Mouse (Mus musculus) midbrain, embryonic 11.5 days (tissue): ENCODE results near the gene Grik5. TPM values are rescaled to one million over a fixed set of nuclear protein-coding genes. Genes with fewer than 3 reads are reported as not detected.

ENCODE experiments used
- ATAC-seq: fragments of 200-750 bp; cut with Nextera tagmentation; 2 replicates; pipeline ENCODE4 v1.8.0; 2017; ENCODE audit warnings: moderate TSS enrichment, moderate library complexity; ENCODE audit not compliant: low FRiP score
- DNase-seq: peaks from one replicate; pipeline ENCODE4 v3.0.0; 2015; ENCODE audit warnings: low spot score; ENCODE audit errors: missing footprints
- H3K27ac ChIP-seq: fragments of 300-500 bp; sonication (generic); 2 replicates; pipeline ENCODE4 v1.5.1; 2014; ENCODE audit warnings: low read depth, low read length
- H3K27me3 ChIP-seq: fragments of 300-500 bp; sonication (generic); 2 replicates; pipeline ENCODE4 v1.6.1; 2014; ENCODE audit warnings: mild to moderate bottlenecking, low read length, moderate library complexity, mixed read lengths; ENCODE audit not compliant: control insufficient read depth, insufficient read depth
- H3K36me3 ChIP-seq: fragments of 300-500 bp; sonication (generic); 2 replicates; pipeline ENCODE4 v1.6.1; 2014; ENCODE audit warnings: mild to moderate bottlenecking, low read length, moderate library complexity, mixed read lengths; ENCODE audit not compliant: control insufficient read depth, insufficient read depth
- H3K4me1 ChIP-seq: fragments of 300-500 bp; sonication (generic); 2 replicates; pipeline ENCODE4 v1.6.1; 2014; ENCODE audit warnings: low read length; ENCODE audit not compliant: control insufficient read depth, insufficient read depth
- H3K4me2 ChIP-seq: fragments of 300-500 bp; sonication (generic); 2 replicates; pipeline ENCODE4 v1.6.1; 2014; ENCODE audit warnings: mild to moderate bottlenecking, moderate library complexity
- H3K4me3 ChIP-seq: fragments of 300-500 bp; sonication (generic); 2 replicates; pipeline ENCODE4 v1.5.1; 2014; ENCODE audit warnings: low read depth, low read length
- H3K9ac ChIP-seq: fragments of 300-500 bp; sonication (generic); 2 replicates; pipeline ENCODE4 v1.6.1; 2014; ENCODE audit warnings: low read length
- H3K9me3 ChIP-seq: fragments of 300-500 bp; sonication (generic); 2 replicates; pipeline ENCODE4 v1.6.1; 2016; ENCODE audit warnings: low read length; ENCODE audit not compliant: control insufficient read depth
- WGBS: fragments of 180-500 bp; shearing (Covaris S2); extraction: QIAGEN DNeasy Blood & Tissue Kit; methylation state at CpG from one replicate; pipeline ENCODE4 v1.1.7; 2014; 5-methylcytosine and 5-hydroxymethylcytosine counted together
- polyA plus RNA-seq: library from polyadenylated mRNA; unstranded; fragments of >200 nt; fragmentation: Nextera tagmentation; extraction: Ambion mirVana; gene quantifications from 2 replicates; pipeline ENCODE4 v1.2.1, GENCODE M21; 2014

Gene Grik5
- polyA plus RNA-seq, 1 experiment from 2014 or later = 9.3 TPM

- H3K27me3 ChIP-seq = no peaks in the 10 kb centered on the region
- ATAC-seq = no peak
- H3K4me1 ChIP-seq = peaks cover 12% of the 10 kb centered on the region
- no peak for DNase-seq
- no peak overlapping the region for H3K27ac ChIP-seq
- WGBS = 88% methylated on average over 5 of the region's 5 CpGs
- H3K4me3 ChIP-seq = no peak overlapping the region
- peaks cover 39% of the 10 kb centered on the region for H3K36me3 ChIP-seq
- H3K9ac ChIP-seq = no peak overlapping the region
- no peaks in the 10 kb centered on the region for H3K9me3 ChIP-seq
- no peak overlapping the region for H3K4me2 ChIP-seq
These were observed 12.5 kb upstream of the Grik5 start for GRCm38 (mm10) chr7:25084621-25085020.

GRCm38 (mm10) chr7:25082510-25082909, 10.4 kb upstream of the Grik5 start:
- H3K9me3 ChIP-seq = no peaks in the 10 kb centered on the region
- DNase-seq = no peak

DNA sequence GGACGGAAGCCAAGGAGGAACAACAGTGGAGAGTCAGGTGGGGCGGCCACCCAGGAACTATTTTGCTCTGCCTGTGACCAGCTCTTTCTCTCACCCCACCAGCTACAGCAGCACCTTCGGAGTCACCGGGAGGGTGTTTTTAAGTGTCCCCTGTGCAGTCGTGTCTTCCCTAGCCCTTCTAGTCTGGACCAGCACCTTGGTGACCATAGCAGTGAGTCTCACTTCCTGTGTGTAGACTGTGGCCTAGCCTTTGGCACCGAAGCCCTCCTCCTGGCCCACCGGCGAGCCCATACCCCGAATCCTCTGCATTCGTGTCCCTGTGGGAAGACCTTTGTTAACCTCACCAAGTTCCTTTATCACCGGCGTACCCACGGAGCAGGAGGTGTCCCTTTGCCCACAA, 8.3 kb upstream of the Grik5 start:
- ATAC-seq (no peak), DNase-seq (no peak)
- WGBS = 98% methylated on average over 13 of the region's 13 CpGs
- H3K9me3 ChIP-seq = no peaks in the 10 kb centered on the region
- no peaks in the 10 kb centered on the region for H3K27me3 ChIP-seq
- peaks cover 43% of the 10 kb centered on the region for H3K36me3 ChIP-seq
- no peak overlapping the region for H3K4me3 ChIP-seq
- H3K27ac ChIP-seq = no peak overlapping the region
- peaks cover 18% of the 10 kb centered on the region for H3K4me1 ChIP-seq
- no peak overlapping the region for H3K9ac ChIP-seq
- no peak overlapping the region for H3K4me2 ChIP-seq

More at GRCm38 (mm10) chr7:25082510-25082909, 10.4 kb upstream of the Grik5 start:
- 87% methylated on average over 4 of the region's 4 CpGs for WGBS
- Histone ChIP-seq H3K27ac (no peak overlapping the region), H3K4me1 (peaks cover 12% of the 10 kb centered on the region), H3K4me3 (no peak overlapping the region), H3K36me3 (peaks cover 43% of the 10 kb centered on the region), H3K9ac (no peak overlapping the region), H3K4me2 (no peak overlapping the region), H3K27me3 (no peaks in the 10 kb centered on the region)
- no peak for ATAC-seq

DNA sequence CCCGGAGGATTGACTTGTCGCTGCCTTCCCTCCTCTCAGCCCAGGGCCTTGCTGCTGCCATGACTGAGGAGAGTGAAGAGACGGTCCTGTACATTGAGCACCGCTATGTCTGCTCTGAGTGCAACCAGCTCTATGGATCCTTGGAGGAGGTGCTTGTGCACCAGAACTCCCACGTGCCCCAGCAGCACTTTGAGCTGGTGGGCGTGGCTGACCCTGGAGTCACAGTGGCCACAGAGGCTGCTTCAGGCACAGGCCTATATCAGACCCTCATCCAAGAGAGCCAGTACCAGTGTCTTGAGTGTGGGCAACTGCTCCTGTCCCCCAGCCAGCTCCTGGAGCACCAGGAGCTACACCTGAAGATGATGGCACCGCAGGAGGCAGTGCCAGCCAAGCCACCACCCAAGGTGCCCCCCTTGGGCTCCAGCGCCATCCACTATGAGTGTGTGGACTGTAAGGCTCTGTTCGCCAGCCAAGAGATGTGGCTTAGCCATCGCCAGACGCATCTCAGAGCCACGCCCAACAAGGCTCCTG, 7.4 kb upstream of the Grik5 start:
- H3K9ac ChIP-seq = no peak overlapping the region
- H3K4me2 ChIP-seq = no peak overlapping the region
- ATAC-seq = no peak
- no peak overlapping the region for H3K4me3 ChIP-seq
- H3K4me1 ChIP-seq = peaks cover 18% of the 10 kb centered on the region
- WGBS = 83% methylated on average over 12 of the region's 12 CpGs
- H3K27me3 ChIP-seq = no peaks in the 10 kb centered on the region
- peaks cover 40% of the 10 kb centered on the region for H3K36me3 ChIP-seq
- no peak for DNase-seq
- H3K9me3 ChIP-seq = no peaks in the 10 kb centered on the region
- H3K27ac ChIP-seq = no peak overlapping the region

- no peaks in the 10 kb centered on the region for H3K27me3 ChIP-seq
- H3K27ac ChIP-seq = peak overlapping the region; percentile 86
- peak overlapping the region; percentile 81 for H3K4me2 ChIP-seq
- no peaks in the 10 kb centered on the region for H3K9me3 ChIP-seq
- H3K36me3 ChIP-seq = peaks cover 28% of the 10 kb centered on the region
- under 1% methylated on average over 28 of the region's 33 CpGs for WGBS
- H3K4me1 ChIP-seq = peaks cover 24% of the 10 kb centered on the region
- H3K4me3 ChIP-seq = peak overlapping the region; percentile 78
- H3K9ac ChIP-seq = peak overlapping the region; percentile 85
- DNase-seq = no peak
- peak; percentile 61 for ATAC-seq
These were observed 5.2 kb upstream of the Grik5 start for GRCm38 (mm10) chr7:25077414-25077755.

- Histone ChIP-seq H3K36me3 (peaks cover 24% of the 10 kb centered on the region), H3K4me3 (peak overlapping the region; percentile 78), H3K4me1 (peaks cover 24% of the 10 kb centered on the region), H3K27me3 (no peaks in the 10 kb centered on the region), H3K4me2 (peak overlapping the region; percentile 81), H3K27ac (peak overlapping the region; percentile 93), H3K9me3 (no peaks in the 10 kb centered on the region), H3K9ac (peak overlapping the region; percentile 85)
- DNase-seq = peak; percentile 99
- peak; percentile 96 for ATAC-seq
- under 1% methylated on average over 56 of the region's 56 CpGs for WGBS
These were observed 4.7 kb upstream of the Grik5 start for GRCm38 (mm10) chr7:25076663-25077413.

- Histone ChIP-seq H3K9me3 (no peaks in the 10 kb centered on the region), H3K4me2 (peak overlapping the region; percentile 71), H3K4me1 (peaks cover 29% of the 10 kb centered on the region), H3K27ac (peak overlapping the region; percentile 93), H3K27me3 (no peaks in the 10 kb centered on the region), H3K36me3 (peaks cover 19% of the 10 kb centered on the region), H3K9ac (peak overlapping the region; percentile 79), H3K4me3 (peak overlapping the region; percentile 41)
- DNase-seq (no peak), ATAC-seq (no peak)
- 24% methylated on average over 7 of the region's 7 CpGs for WGBS
These were observed 4.1 kb upstream of the Grik5 start for GRCm38 (mm10) chr7:25076296-25076662.

DNA sequence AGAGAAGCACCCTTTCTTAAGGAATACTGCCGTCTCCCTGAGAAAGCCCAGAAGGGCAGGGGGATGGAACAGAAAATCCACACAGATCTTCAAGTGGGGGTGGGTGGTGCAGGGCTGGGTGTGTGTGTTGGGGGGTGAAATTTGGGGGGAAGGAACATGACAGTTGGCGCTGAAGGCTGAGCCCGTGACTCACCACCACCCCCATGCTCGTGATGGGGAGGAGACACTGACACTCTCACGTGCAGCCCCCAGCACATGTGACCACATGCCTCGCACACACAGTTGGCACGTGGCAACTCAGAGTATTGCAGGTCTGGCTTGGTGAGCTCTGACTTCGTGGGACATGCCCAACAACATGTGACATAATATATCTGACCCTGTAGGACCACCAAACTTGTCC, 1.8 kb upstream of the Grik5 start:
- Histone ChIP-seq H3K27ac (no peak overlapping the region), H3K9me3 (no peaks in the 10 kb centered on the region), H3K36me3 (no peaks in the 10 kb centered on the region), H3K4me2 (no peak overlapping the region; the same call in 1 of the 2 replicates), H3K4me1 (peaks cover 49% of the 10 kb centered on the region), H3K9ac (no peak overlapping the region), H3K4me3 (no peak overlapping the region), H3K27me3 (no peaks in the 10 kb centered on the region)
- DNase-seq (no peak), ATAC-seq (no peak)
- 79% methylated on average over 8 of the region's 8 CpGs for WGBS

DNA sequence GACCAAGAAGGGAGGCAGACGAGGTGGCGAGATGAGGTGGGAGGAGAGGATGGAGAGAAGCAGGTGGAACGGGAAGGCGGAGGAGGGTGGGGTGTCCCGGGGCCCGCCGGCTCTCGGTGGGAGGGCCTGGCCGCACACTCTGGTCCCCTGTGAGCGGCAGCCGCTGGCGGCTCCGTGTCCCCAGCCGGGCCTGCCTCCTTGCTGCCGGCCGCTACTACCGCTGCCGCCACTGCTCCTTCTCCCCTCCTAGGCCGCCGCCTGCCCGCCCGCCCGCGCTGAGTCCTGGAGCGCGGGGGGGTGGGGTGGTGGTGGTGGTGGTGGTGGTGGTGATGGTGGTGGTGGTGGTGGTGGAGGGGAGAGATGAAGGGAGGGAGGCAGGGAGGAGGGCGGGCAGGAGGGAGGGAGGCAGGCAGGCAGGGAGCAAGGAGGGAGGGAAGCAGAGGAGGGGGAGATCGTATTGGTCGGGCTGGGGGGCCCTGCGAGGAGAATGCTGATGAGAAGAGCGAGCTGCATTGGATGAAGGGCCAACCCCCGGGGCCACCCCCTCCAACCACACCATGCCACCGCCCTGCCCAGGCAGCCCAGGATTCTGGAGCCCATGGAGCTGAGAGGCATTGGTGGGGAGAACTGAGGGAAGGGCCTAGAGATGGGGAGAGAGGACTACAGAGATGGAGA, 707 bp upstream of the Grik5 start:
- Histone ChIP-seq H3K9ac (peak overlapping the region; percentile 84), H3K27me3 (no peaks in the 10 kb centered on the region), H3K4me3 (peak overlapping the region; percentile 56), H3K36me3 (no peaks in the 10 kb centered on the region), H3K27ac (peak overlapping the region; percentile 82), H3K9me3 (no peaks in the 10 kb centered on the region), H3K4me2 (peak overlapping the region; percentile 86), H3K4me1 (peaks cover 49% of the 10 kb centered on the region)
- under 1% methylated on average over 24 of the region's 33 CpGs for WGBS
- ATAC-seq (peak; percentile 19), DNase-seq (peak; percentile 95)
